ENCODE assay signal across 8 mouse cellular contexts in the genomic region with DNA sequence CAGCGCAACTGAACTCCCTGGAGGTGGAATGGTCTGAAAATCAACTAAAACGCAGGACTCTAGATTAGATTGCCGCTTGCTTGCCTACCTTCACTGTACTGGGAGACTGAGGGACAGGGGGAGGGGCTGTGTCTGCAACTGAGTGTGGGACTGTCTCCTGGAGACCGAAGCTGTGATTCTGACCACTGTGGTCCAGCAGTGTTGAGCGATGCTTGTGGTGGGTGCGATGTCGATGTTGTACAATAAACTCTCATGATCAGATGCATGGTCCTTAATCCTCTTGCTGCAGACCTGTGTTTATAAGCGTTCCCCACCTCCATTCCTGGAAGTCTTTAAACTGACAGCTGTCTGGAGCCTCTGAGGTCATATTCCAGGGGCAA. TPM values are rescaled to one million over a fixed set of nuclear protein-coding genes. Genes with fewer than 3 reads are reported as not detected.
DNase-seq lines count a peak whose midpoint lies in the region; ATAC-seq and TF ChIP-seq lines count a peak whose summit lies in the region.

No protein-coding gene starts in this region.

- 29% methylated on average over 8 of the region's 8 CpGs for WGBS in lung, embryonic 16.5 days
- WGBS in hindbrain, postnatal 0 days = 12% methylated on average over 8 of the region's 8 CpGs
- 20% methylated on average over 8 of the region's 8 CpGs for WGBS in neural tube, embryonic 14.5 days

- no peaks in the 10 kb centered on the region for H3K9me3 ChIP-seq in lung, embryonic 16.5 days (ENCODE audit: control insufficient read depth, low read length)
- no peaks in the 10 kb centered on the region for H3K9me3 ChIP-seq in hindbrain, postnatal 0 days (ENCODE audit: low read length)
- H3K9me3 ChIP-seq in neural tube, embryonic 14.5 days (ENCODE audit: control insufficient read depth, low read length) = no peaks in the 10 kb centered on the region

- H3K4me2 ChIP-seq in lung, embryonic 16.5 days (ENCODE audit: low read depth, low read length) = peak overlapping the region; percentile 44
- peak overlapping the region; percentile 87 for H3K4me2 ChIP-seq in hindbrain, postnatal 0 days (ENCODE audit: low read depth, low read length)
- H3K4me2 ChIP-seq in neural tube, embryonic 14.5 days (ENCODE audit: low read depth, low read length) = peak overlapping the region; percentile 63

- peaks cover 6% of the 10 kb centered on the region for H3K27me3 ChIP-seq in lung, embryonic 16.5 days (ENCODE audit: control insufficient read depth, insufficient read depth, low read depth, low read length)
- no peaks in the 10 kb centered on the region for H3K27me3 ChIP-seq in hindbrain, postnatal 0 days (ENCODE audit: insufficient read depth, low read length)
- H3K27me3 ChIP-seq in neural tube, embryonic 14.5 days (ENCODE audit: control insufficient read depth, insufficient read depth, low read length) = no peaks in the 10 kb centered on the region

- H3K4me1 ChIP-seq in lung, embryonic 16.5 days (replicated peaks; ENCODE audit: control insufficient read depth, insufficient read depth, low read length) = peaks cover 9% of the 10 kb centered on the region
- peaks cover 26% of the 10 kb centered on the region for H3K4me1 ChIP-seq in hindbrain, postnatal 0 days (ENCODE audit: insufficient read depth, low read length)
- peaks cover 24% of the 10 kb centered on the region for H3K4me1 ChIP-seq in neural tube, embryonic 14.5 days (ENCODE audit: control insufficient read depth, insufficient read depth, low read length)

- no peak for TF ChIP-seq CTCF in hindbrain, postnatal 0 days (IDR thresholded peaks at IDR 0.05; ENCODE audit: low read depth)

- no peaks in the 10 kb centered on the region for H3K36me3 ChIP-seq in lung, embryonic 16.5 days (ENCODE audit: control insufficient read depth, insufficient read depth, low read length)
- no peaks in the 10 kb centered on the region for H3K36me3 ChIP-seq in hindbrain, postnatal 0 days (ENCODE audit: insufficient read depth, low read length)
- no peaks in the 10 kb centered on the region for H3K36me3 ChIP-seq in neural tube, embryonic 14.5 days (ENCODE audit: control insufficient read depth, insufficient read depth, low read length)

- ATAC-seq in lung, embryonic 16.5 days (ENCODE audit: low read depth) = 0 out of 2 replicates have a peak, but pooled peaks have one; percentile 18
- no peak; the same call in 1 of the 2 replicates for ATAC-seq in hindbrain, postnatal 0 days
- ATAC-seq in neural tube, embryonic 14.5 days (ENCODE audit: low read depth) = peak; percentile 33; the same call in 1 of the 2 replicates

- peak overlapping the region; percentile 19 for H3K4me3 ChIP-seq in lung, embryonic 16.5 days (ENCODE audit: low read length)
- peak overlapping the region; percentile 50 for H3K4me3 ChIP-seq in hindbrain, postnatal 0 days (ENCODE audit: low read length)
- peak overlapping the region; percentile 49 for H3K4me3 ChIP-seq in neural tube, embryonic 14.5 days (ENCODE audit: low read depth, low read length)

- no peak overlapping the region for H3K27ac ChIP-seq in lung, embryonic 16.5 days (ENCODE audit: low read length)
- H3K27ac ChIP-seq in hindbrain, postnatal 0 days = peak overlapping the region; percentile 76
- peak overlapping the region; percentile 80 for H3K27ac ChIP-seq in neural tube, embryonic 14.5 days (ENCODE audit: low read depth, low read length)

- H3K9ac ChIP-seq in lung, embryonic 16.5 days (ENCODE audit: low read length) = no peak overlapping the region
- peak overlapping the region; percentile 72 for H3K9ac ChIP-seq in hindbrain, postnatal 0 days (replicated peaks; ENCODE audit: low read length)
- H3K9ac ChIP-seq in neural tube, embryonic 14.5 days (replicated peaks; ENCODE audit: low read depth, low read length) = peak overlapping the region; percentile 67

- DNase-seq in embryo, embryonic 10.5 days (ENCODE audit: low spot score) = peak; percentile 18
- DNase-seq in embryo, embryonic 9.5 days (ENCODE audit: extremely low spot score) = no peak
- DNase-seq in lung, postnatal 25 days (ENCODE audit: low spot score) = no peak
- peak; percentile 40 for DNase-seq in hindbrain, postnatal 0 days (ENCODE audit: low spot score)
- DNase-seq in spleen, postnatal 4 days (ENCODE audit: low spot score in 2 of 2) = no peak
- DNase-seq in urinary bladder, adult 18-20 months (ENCODE audit: low spot score in 2 of 2) = no peak

RNA-seq across cellular contexts. Expression of gene Siah3, which starts 1.4 kb away (rescaled TPM):
- 0.05 TPM in 1 of 2 replicates, not detected in the other for polyA plus RNA-seq in lung, embryonic 16.5 days (2015; fragmentation: Nextera tagmentation; extraction: Ambion mirVana)
- total RNA-seq in hindbrain, postnatal 0 days (2014; rRNA removed) = 8.2 and 11.1 TPM in 2 replicates
- 2.5 and 3.1 TPM in 2 replicates for polyA plus RNA-seq in hindbrain, postnatal 0 days (2015; fragmentation: Nextera tagmentation; extraction: Ambion mirVana)
- polyA plus RNA-seq in neural tube, embryonic 14.5 days (2014; fragmentation: Nextera tagmentation; extraction: Ambion mirVana) = 11.1 and 11.8 TPM in 2 replicates

Comparison
In these comparisons a context has a peak if more than half of its experiments do, and no peak if none do; other contexts are left out.
1. DNase-seq: peak in embryo, embryonic 10.5 days (single experiment) and hindbrain, postnatal 0 days (single experiment); none in embryo, embryonic 9.5 days (single experiment), lung, postnatal 25 days (single experiment), spleen, postnatal 4 days (0 of 2) and urinary bladder, adult 18-20 months (0 of 2).
2. Peak in every context shown above with its lines, with median percentiles within 50 percentile points of each other: H3K4me2 ChIP-seq and H3K4me3 ChIP-seq.